Mouse (Mus musculus): ENCODE measurements around the gene Uggt2.

DNA sequence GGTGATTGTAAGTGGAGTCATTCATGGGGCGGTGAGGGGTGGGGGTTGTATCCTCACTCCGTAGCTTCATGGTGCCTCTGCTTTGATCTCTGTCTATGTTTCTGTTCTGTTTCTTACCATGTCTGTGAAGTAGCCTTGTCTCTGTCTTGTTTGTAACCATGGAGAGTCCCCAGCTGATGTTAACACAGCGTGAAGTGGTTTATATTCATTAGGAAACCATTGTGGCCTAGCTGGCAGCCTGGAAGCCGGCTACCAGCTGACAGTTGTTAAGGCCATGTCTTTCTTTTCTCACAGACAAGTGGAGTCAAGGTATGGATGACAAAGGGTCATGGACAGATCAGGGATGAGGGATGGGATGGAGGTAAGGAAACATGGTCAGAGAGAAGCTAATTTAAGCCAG, 26.6 kb upstream of the Uggt2 start:
- TF ChIP-seq CTCF (IDR thresholded peaks at IDR 0.05; ENCODE audit: borderline replicate concordance, control insufficient read depth, extremely low read depth, insufficient read depth, low read length, poor library complexity) (no peak), POLR2A (IDR thresholded peaks at IDR 0.05; ENCODE audit: control insufficient read depth, extremely low read depth, insufficient read depth, low read length, poor library complexity) (no peak)

All from thymus, adult 2 months (tissue).